Mouse (Mus musculus) T-helper 17 cell (primary cell): ENCODE measurements around the gene Lnx2.

Experiments
- in situ Hi-C, 2 experiments: fragments of 300-600 bp; cut with MboI, MseI; formaldehyde crosslinking; loops; 1 replicate in 1 of 2; 2 replicates in 1 of 2; pipeline ENCODE4 v1.15.1; 2025; ENCODE audit warnings: high pct_unique_total_duplicates in 2 of 2

Lnx2 gene

GRCm38 (mm10) chr5:147076026-147076798 lies at the start of gene Lnx2:
TSS of gene Lnx2 (minus strand) at chr5:147076586.
- in situ Hi-C loops = no loop called here

- in situ Hi-C loops = loop anchor here in 1 of 2 experiments (5.0 to 10.0 kb wide), 2 partner anchors 102 to 441 kb away; no protein-coding TSS in a partner anchor
Measured at GRCm38 (mm10) chr5:147125542-147126185, 49.3 kb upstream of the Lnx2 start.

GRCm38 (mm10) chr5:147124794-147125193 lies 48.4 kb upstream of the Lnx2 start:
- in situ Hi-C loops = loop anchor here in 1 of 2 experiments (5.0 to 10.0 kb wide), 2 partner anchors 103 to 440 kb away; no protein-coding TSS in a partner anchor

GRCm38 (mm10) chr5:147121146-147121545 lies 44.8 kb upstream of the Lnx2 start:
- in situ Hi-C loops = loop anchor here in 1 of 2 experiments (10.0 kb wide), 1 partner anchor 436 kb away; no protein-coding TSS in a partner anchor

GRCm38 (mm10) chr5:147117027-147117426 lies 40.6 kb upstream of the Lnx2 start:
- in situ Hi-C loops = no loop called here

- in situ Hi-C loops = no loop called here
Measured at GRCm38 (mm10) chr5:147115631-147116030, 39.2 kb upstream of the Lnx2 start.

- in situ Hi-C loops = no loop called here
Measured at GRCm38 (mm10) chr5:147114738-147115137, 38.4 kb upstream of the Lnx2 start.

GRCm38 (mm10) chr5:147108861-147109591 lies 32.6 kb upstream of the Lnx2 start:
- in situ Hi-C loops = no loop called here

- in situ Hi-C loops = no loop called here
Measured at GRCm38 (mm10) chr5:147107276-147107675, 30.9 kb upstream of the Lnx2 start.

GRCm38 (mm10) chr5:147102295-147102694 lies 25.9 kb upstream of the Lnx2 start:
- in situ Hi-C loops = no loop called here

- in situ Hi-C loops = no loop called here
Measured at GRCm38 (mm10) chr5:147100180-147100579, 23.8 kb upstream of the Lnx2 start.

GRCm38 (mm10) chr5:147098667-147099066 lies 22.3 kb upstream of the Lnx2 start:
- in situ Hi-C loops = loop anchor here in 1 of 2 experiments (10.0 kb wide), 1 partner anchor 154 kb away; the partner anchor contains the start of gene Gtf3a

GRCm38 (mm10) chr5:147096586-147096985 lies 20.2 kb upstream of the Lnx2 start:
- in situ Hi-C loops = loop anchor here in 1 of 2 experiments (10.0 kb wide), 1 partner anchor 152 kb away; the partner anchor contains the start of gene Gtf3a

- in situ Hi-C loops = loop anchor here in 1 of 2 experiments (10.0 kb wide), 1 partner anchor 149 kb away; the partner anchor contains the start of gene Gtf3a
Measured at GRCm38 (mm10) chr5:147094296-147094695, 17.9 kb upstream of the Lnx2 start.

- in situ Hi-C loops = loop anchor here in 1 of 2 experiments (10.0 kb wide), 1 partner anchor 148 kb away; the partner anchor contains the start of gene Gtf3a
Measured at GRCm38 (mm10) chr5:147092448-147092847, 16.1 kb upstream of the Lnx2 start.

- in situ Hi-C loops = loop anchor here in 1 of 2 experiments (10.0 kb wide), 1 partner anchor 146 kb away; the partner anchor contains the start of gene Gtf3a
Measured at GRCm38 (mm10) chr5:147090256-147090963, 14.0 kb upstream of the Lnx2 start.

- in situ Hi-C loops = loop anchor here in 1 of 2 experiments (5.0 to 10.0 kb wide), 3 partner anchors 43 to 145 kb away; partner anchors contain the start of genes Gtf3a and Mtif3
Measured at GRCm38 (mm10) chr5:147089836-147090235, 13.4 kb upstream of the Lnx2 start.

- in situ Hi-C loops = loop anchor here in 1 of 2 experiments (5.0 to 10.0 kb wide), 2 partner anchors 40 to 122 kb away; partner anchors contain the start of gene Mtif3
Measured at GRCm38 (mm10) chr5:147086816-147087215, 10.4 kb upstream of the Lnx2 start.

GRCm38 (mm10) chr5:147085201-147085894 lies 9.0 kb upstream of the Lnx2 start:
- in situ Hi-C loops = loop anchor here in 1 of 2 experiments (5.0 to 10.0 kb wide), 2 partner anchors 38 to 121 kb away; partner anchors contain the start of gene Mtif3
